Mouse (Mus musculus): ENCODE measurements around the gene Gm20425.

DNA sequence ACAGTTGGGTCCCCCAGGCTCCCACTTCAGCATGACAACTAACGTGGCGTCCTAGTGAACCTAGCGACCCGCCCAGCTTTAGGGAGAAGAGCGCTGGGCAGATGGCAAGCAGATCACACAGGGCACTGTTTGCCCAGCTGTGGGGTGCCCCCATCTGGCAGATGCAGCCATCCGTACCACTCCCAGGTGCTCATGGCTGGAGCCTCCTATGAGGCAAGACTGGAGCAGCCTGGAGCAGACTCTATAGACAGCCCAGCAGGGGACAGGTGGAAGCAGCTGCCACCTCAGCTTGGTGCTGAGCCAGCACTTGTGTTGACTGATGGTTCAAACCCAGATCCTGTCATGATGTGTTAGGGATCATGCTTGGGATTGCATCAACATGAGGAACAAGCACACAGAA, 62.1 kb downstream of the Gm20425 start:
- TF ChIP-seq MAFK (IDR thresholded peaks at IDR 0.05; ENCODE audit: insufficient read depth, low read depth, low read length), result peak; percentile 44; the same call in 1 of the 2 replicates
- no peak for TF ChIP-seq CHD2 (IDR thresholded peaks at IDR 0.05; ENCODE audit: low read depth, low read length)
- TF ChIP-seq HCFC1 (IDR thresholded peaks at IDR 0.05; ENCODE audit: borderline replicate concordance, insufficient read depth, low read length), result no peak

All from ES-E14 (cell line).